Mouse (Mus musculus): ENCODE data around the gene App.

Gene App

GRCm38 (mm10) chr16:84974176-84974518 lies 199.4 kb downstream of the App start:
- no peak for DNase-seq (ENCODE audit: low read depth, low spot score)

GRCm38 (mm10) chr16:84973446-84974175 lies 200.0 kb downstream of the App start:
- DNase-seq (ENCODE audit: low read depth, low spot score), result no peak

GRCm38 (mm10) chr16:84971535-84972330 lies 201.8 kb downstream of the App start:
- no peak for DNase-seq (ENCODE audit: low read depth, low spot score)

- no peak for DNase-seq (ENCODE audit: low read depth, low spot score)
Measured at GRCm38 (mm10) chr16:84969026-84969425, 204.5 kb downstream of the App start.

GRCm38 (mm10) chr16:84966983-84967382 lies 206.6 kb downstream of the App start:
- DNase-seq (ENCODE audit: low read depth, low spot score), result no peak

- no peak for DNase-seq (ENCODE audit: low read depth, low spot score)
Measured at GRCm38 (mm10) chr16:84966096-84966495, 207.5 kb downstream of the App start.

- DNase-seq (ENCODE audit: low read depth, low spot score), result no peak
Measured at GRCm38 (mm10) chr16:84963960-84964359, 209.6 kb downstream of the App start.

- DNase-seq (ENCODE audit: low read depth, low spot score), result no peak
Measured at GRCm38 (mm10) chr16:84963527-84963926, 210.0 kb downstream of the App start.

GRCm38 (mm10) chr16:84957253-84957652 lies 216.3 kb downstream of the App start:
- DNase-seq (ENCODE audit: low read depth, low spot score), result no peak

- DNase-seq (ENCODE audit: low read depth, low spot score), result no peak
Measured at GRCm38 (mm10) chr16:84956690-84957089, 216.9 kb downstream of the App start.

- DNase-seq (ENCODE audit: low read depth, low spot score), result no peak
Measured at GRCm38 (mm10) chr16:84955840-84956239, 217.7 kb downstream of the App start.

- DNase-seq (ENCODE audit: low read depth, low spot score), result peak; percentile 57
Measured at GRCm38 (mm10) chr16:84955204-84955839, 218.2 kb downstream of the App start.

- DNase-seq (ENCODE audit: low read depth, low spot score), result no peak
Measured at GRCm38 (mm10) chr16:84931024-84931423, 242.5 kb downstream of the App start.

- DNase-seq (ENCODE audit: low read depth, low spot score), result no peak
Measured at GRCm38 (mm10) chr16:84927827-84928226, 245.7 kb downstream of the App start.

- DNase-seq (ENCODE audit: low read depth, low spot score), result no peak
Measured at GRCm38 (mm10) chr16:84919649-84920308, 253.8 kb downstream of the App start.

GRCm38 (mm10) chr16:84919087-84919486 lies 254.5 kb downstream of the App start:
- DNase-seq (ENCODE audit: low read depth, low spot score), result no peak

GRCm38 (mm10) chr16:84916772-84917171 lies 256.8 kb downstream of the App start:
- DNase-seq (ENCODE audit: low read depth, low spot score), result peak; percentile 59

- no peak for DNase-seq (ENCODE audit: low read depth, low spot score)
Measured at GRCm38 (mm10) chr16:84911477-84912165, 261.9 kb downstream of the App start.

GRCm38 (mm10) chr16:84902995-84903394 lies 270.6 kb downstream of the App start:
- no peak for DNase-seq (ENCODE audit: low read depth, low spot score)

All from brain, embryonic 18.5 days (tissue).